Mouse (Mus musculus) stomach, embryonic 16.5 days (tissue): ENCODE measurements around the gene Ces1h. TPM values are rescaled to one million over a fixed set of nuclear protein-coding genes. Genes with fewer than 3 reads are reported as not detected.

Source experiments
- ATAC-seq: fragments of 200-750 bp; cut with Nextera tagmentation; 2 replicates; pipeline ENCODE4 v1.8.0; 2017; ENCODE audit warnings: moderate number of reproducible peaks, moderate TSS enrichment; ENCODE audit not compliant: insufficient read depth, low FRiP score
- H3K27ac ChIP-seq: fragments of 300-500 bp; sonication (generic); 2 replicates; pipeline ENCODE4 v1.5.1; 2014; ENCODE audit warnings: low read length
- H3K27me3 ChIP-seq: fragments of 300-500 bp; sonication (generic); 2 replicates; pipeline ENCODE4 v1.6.1; 2014; ENCODE audit warnings: low read length, control low read depth, mixed read lengths; ENCODE audit not compliant: control insufficient read depth, insufficient read depth
- H3K36me3 ChIP-seq: fragments of 300-500 bp; sonication (generic); 2 replicates; pipeline ENCODE4 v1.6.1; 2014; ENCODE audit warnings: low read length; ENCODE audit not compliant: control insufficient read depth, insufficient read depth
- H3K4me1 ChIP-seq: fragments of 300-500 bp; sonication (generic); 2 replicates; pipeline ENCODE4 v1.6.1; 2014; ENCODE audit warnings: low read length, control low read depth, mixed read lengths; ENCODE audit not compliant: control insufficient read depth, insufficient read depth
- H3K4me2 ChIP-seq: fragments of 300-500 bp; sonication (generic); 2 replicates; pipeline ENCODE4 v1.6.1; 2014; ENCODE audit warnings: low read depth, low read length, mixed read lengths
- H3K4me3 ChIP-seq: fragments of 300-500 bp; sonication (generic); replicated peaks from 2 replicates; pipeline ENCODE4 v1.5.1; 2014; ENCODE audit warnings: mild to moderate bottlenecking, low read length
- H3K9ac ChIP-seq: fragments of 300-500 bp; sonication (generic); 2 replicates; pipeline ENCODE4 v1.6.1; 2014; ENCODE audit warnings: low read length
- H3K9me3 ChIP-seq: fragments of 300-500 bp; sonication (generic); replicated peaks from 2 replicates; pipeline ENCODE4 v1.6.1; 2016; ENCODE audit warnings: low read length, control low read depth; ENCODE audit not compliant: control insufficient read depth
- WGBS: fragments of 180-500 bp; shearing (Covaris S2); extraction: QIAGEN DNeasy Blood & Tissue Kit; methylation state at CpG from one replicate; pipeline ENCODE4 v1.1.7; 2014; 5-methylcytosine and 5-hydroxymethylcytosine counted together
- polyA plus RNA-seq: library from polyadenylated mRNA; unstranded; fragments of >200 nt; fragmentation: Nextera tagmentation; extraction: Ambion mirVana; gene quantifications from 2 replicates; pipeline ENCODE4 v1.2.1, GENCODE M21; 2015

Gene Ces1h
- polyA plus RNA-seq, 1 experiment from 2014 or later = not detected

DNA sequence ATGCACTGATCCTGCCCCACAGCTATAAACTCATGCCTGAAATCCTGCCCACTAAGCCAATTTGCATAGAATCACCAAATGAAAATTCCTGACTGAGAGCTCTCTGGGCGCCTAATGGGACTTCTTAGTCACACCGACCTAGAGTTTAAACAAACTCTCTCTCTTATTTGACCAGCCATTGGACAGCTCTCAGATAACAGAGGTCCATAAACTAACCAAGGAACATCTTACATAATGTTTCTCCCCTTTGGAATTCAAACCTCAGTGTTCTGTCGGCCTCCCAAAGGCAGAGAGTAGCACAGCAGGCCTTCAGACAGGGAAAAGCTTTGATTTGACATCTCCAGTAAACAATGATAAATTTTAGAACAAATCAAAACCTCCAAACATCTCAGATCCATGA lies 42.3 kb downstream of the Ces1h start, which contains the start of gene Ces1g:
TSS of gene Ces1g (minus strand) at position 102 of the 400 bp plus-strand sequence.
- ATAC-seq = no peak
- H3K4me3 ChIP-seq = no peak within 1 kb of the TSS
- no peak within 1 kb of the TSS for H3K4me2 ChIP-seq
- no peak within 1 kb of the TSS for H3K27ac ChIP-seq
- no peaks in the 10 kb centered on the region for H3K36me3 ChIP-seq
- H3K9me3 ChIP-seq = no peaks in the 10 kb centered on the region
- H3K9ac ChIP-seq = no peak within 1 kb of the TSS
- H3K27me3 ChIP-seq = no peaks in the 10 kb centered on the region
- WGBS = 24% methylated on average over 3 of the region's 3 CpGs
- H3K4me1 ChIP-seq = no peaks in the 10 kb centered on the region

DNA sequence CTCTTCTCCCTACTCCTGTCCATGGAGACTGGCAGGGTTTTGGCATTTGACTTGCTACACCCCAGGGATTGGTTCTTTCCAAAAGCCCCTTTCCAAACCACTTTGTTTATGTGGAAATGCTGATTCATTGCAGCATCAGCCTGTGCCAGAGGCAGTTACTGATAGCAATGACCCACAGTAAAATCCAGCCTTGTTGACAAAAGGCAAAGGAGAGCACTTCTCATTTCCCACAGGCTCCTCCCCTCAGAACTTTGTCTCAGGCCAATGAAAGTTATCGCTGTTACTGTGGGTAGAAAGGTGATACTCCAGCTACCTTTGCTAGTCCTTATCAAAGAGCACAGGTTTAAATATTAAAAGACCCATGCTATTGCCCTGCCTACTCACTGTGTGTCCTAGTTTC lies 46.8 kb downstream of the Ces1h start:
- 44% methylated on average over 1 of the region's 1 CpGs for WGBS
- H3K36me3 ChIP-seq = no peaks in the 10 kb centered on the region

DNA sequence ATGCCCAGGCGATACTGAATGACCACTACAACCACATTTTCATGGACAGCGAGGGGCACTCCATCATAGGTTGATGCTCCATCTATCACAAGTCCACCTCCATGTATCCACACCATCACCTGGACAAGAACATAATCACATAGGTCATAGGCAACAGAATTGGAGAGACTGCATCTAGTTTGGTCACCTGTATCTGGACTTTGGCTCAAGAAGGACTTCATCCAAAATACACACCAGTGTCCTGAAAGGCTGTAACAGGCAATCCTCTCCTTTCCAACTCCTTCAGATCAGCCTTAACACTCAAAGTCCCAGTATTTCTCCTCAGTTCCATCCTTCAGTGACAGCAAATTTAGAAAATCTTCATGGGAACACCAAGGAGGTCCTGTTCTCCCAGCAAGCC lies 48.4 kb downstream of the Ces1h start:
- Histone ChIP-seq H3K9ac (no peak overlapping the region), H3K9me3 (no peaks in the 10 kb centered on the region), H3K4me2 (no peak overlapping the region), H3K36me3 (no peaks in the 10 kb centered on the region), H3K4me1 (no peaks in the 10 kb centered on the region), H3K4me3 (no peak overlapping the region), H3K27me3 (no peaks in the 10 kb centered on the region), H3K27ac (no peak overlapping the region)
- 90% methylated on average over 2 of the region's 2 CpGs for WGBS
- ATAC-seq = no peak

More for the DNA sequence above, 46.8 kb downstream of the Ces1h start:
- ATAC-seq = peak; percentile 88
- Histone ChIP-seq H3K9ac (no peak overlapping the region), H3K4me2 (no peak overlapping the region), H3K4me3 (no peak overlapping the region), H3K27ac (peak overlapping the region; percentile 47), H3K27me3 (no peaks in the 10 kb centered on the region), H3K9me3 (no peaks in the 10 kb centered on the region), H3K4me1 (no peaks in the 10 kb centered on the region)

DNA sequence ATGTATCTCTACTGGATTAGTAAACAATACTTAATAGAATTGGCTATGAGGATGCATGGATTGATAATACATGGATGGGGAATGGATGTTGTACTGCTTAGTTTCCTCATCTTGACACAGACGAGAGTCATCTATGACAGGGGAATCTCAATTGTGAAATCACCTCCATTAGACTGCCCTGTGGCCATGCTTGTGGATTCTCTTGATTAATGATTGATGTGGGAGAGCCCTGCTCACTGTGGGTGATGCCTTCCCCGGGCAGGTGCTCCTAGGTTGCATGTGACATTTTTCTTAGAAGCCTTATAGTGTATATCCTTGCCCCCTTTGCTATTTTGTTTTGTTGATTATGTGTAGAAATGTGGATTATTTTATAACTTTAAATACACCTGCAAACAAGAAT lies 54.4 kb downstream of the Ces1h start:
- H3K4me1 ChIP-seq = no peaks in the 10 kb centered on the region
- H3K4me3 ChIP-seq = no peak overlapping the region
- no peaks in the 10 kb centered on the region for H3K9me3 ChIP-seq
- no peaks in the 10 kb centered on the region for H3K36me3 ChIP-seq
- ATAC-seq = no peak
- no peak overlapping the region for H3K4me2 ChIP-seq
- H3K27ac ChIP-seq = no peak overlapping the region
- no peak overlapping the region for H3K9ac ChIP-seq
- 54% methylated on average over 2 of the region's 2 CpGs for WGBS
- no peaks in the 10 kb centered on the region for H3K27me3 ChIP-seq

DNA sequence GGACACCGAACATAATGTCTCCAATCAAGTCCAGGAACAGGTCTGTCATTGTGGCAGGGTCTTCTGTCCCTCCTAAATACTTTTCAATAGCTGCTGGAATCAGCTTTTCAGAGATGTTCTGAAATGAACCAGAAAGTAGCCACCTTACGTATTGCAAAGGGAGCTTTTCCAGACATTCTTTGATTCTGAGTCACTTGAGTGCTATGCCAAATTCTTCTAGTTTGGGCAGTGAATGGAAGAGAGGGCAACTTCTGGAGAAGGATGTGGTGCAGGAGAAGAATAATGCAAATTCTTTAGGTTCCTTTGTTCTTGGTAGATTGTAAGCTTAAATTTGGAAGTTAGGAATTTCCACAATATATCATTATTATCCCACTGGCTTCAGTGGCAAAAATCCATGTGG lies 62.5 kb downstream of the Ces1h start:
- H3K4me3 ChIP-seq = no peak overlapping the region
- 83% methylated on average over 2 of the region's 2 CpGs for WGBS
- no peak for ATAC-seq
- no peak overlapping the region for H3K27ac ChIP-seq
- H3K9me3 ChIP-seq = no peaks in the 10 kb centered on the region
- H3K9ac ChIP-seq = no peak overlapping the region
- no peaks in the 10 kb centered on the region for H3K36me3 ChIP-seq
- no peaks in the 10 kb centered on the region for H3K4me1 ChIP-seq
- no peaks in the 10 kb centered on the region for H3K27me3 ChIP-seq
- H3K4me2 ChIP-seq = no peak overlapping the region

DNA sequence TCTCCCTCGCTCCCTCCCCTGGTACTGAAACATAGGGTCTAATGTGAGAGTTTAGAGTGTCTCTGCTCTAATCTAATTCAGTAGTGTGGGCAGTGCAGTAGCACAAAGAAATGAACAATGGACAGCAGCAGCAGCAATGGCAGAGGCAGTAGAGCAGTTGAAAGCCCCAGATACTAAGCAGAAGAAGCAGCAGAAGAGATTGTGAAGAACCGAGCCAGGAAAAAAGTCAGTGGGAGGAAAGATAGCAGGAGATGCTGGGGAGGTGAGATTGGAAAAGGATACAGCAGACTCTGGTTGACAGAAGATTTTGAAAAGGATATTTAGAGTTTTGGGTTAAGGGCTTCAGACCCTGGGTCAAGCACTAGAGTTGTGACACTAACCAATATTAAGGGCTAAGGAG lies 64.0 kb downstream of the Ces1h start:
- WGBS = 82% methylated on average over 2 of the region's 2 CpGs

More for the DNA sequence above, 64.0 kb downstream of the Ces1h start:
- Histone ChIP-seq H3K4me2 (no peak overlapping the region), H3K36me3 (no peaks in the 10 kb centered on the region), H3K27ac (no peak overlapping the region), H3K27me3 (no peaks in the 10 kb centered on the region), H3K4me1 (no peaks in the 10 kb centered on the region), H3K9ac (no peak overlapping the region), H3K4me3 (no peak overlapping the region), H3K9me3 (no peaks in the 10 kb centered on the region)
- ATAC-seq = no peak

Other genes starting within 250 kb of the Ces1h start
- 0.46 and 0.65 TPM in 2 replicates for gene Ces1c, start 248.4 kb downstream of the Ces1h start, polyA plus RNA-seq
- 2.5 and 2.6 TPM in 2 replicates for gene Ces1d, start 181.9 kb downstream of the Ces1h start, polyA plus RNA-seq
- gene Ces1e, start 150.1 kb downstream of the Ces1h start, polyA plus RNA-seq = 1.3 and 2.0 TPM in 2 replicates
- 0.13 TPM in 1 of 2 replicates, not detected in the other for gene Ces1f, start 100.0 kb downstream of the Ces1h start, polyA plus RNA-seq
- gene Ces1g, start 42.4 kb downstream of the Ces1h start, polyA plus RNA-seq = 0.14 and 0.30 TPM in 2 replicates
- gene Ces5a, start 156.1 kb upstream of the Ces1h start, polyA plus RNA-seq = 0.10 TPM in 1 of 2 replicates, not detected in the other